Mouse (Mus musculus) frontal cortex, postnatal 36 days (tissue): ENCODE data around the gene Sertad1.

ENCODE experiments used
- DNase-seq, 2 experiments: peaks; one replicate each; pipeline ENCODE4 v3.0.0; 2022; ENCODE audit warnings: low spot score in 2 of 2

Sertad1 gene

DNA sequence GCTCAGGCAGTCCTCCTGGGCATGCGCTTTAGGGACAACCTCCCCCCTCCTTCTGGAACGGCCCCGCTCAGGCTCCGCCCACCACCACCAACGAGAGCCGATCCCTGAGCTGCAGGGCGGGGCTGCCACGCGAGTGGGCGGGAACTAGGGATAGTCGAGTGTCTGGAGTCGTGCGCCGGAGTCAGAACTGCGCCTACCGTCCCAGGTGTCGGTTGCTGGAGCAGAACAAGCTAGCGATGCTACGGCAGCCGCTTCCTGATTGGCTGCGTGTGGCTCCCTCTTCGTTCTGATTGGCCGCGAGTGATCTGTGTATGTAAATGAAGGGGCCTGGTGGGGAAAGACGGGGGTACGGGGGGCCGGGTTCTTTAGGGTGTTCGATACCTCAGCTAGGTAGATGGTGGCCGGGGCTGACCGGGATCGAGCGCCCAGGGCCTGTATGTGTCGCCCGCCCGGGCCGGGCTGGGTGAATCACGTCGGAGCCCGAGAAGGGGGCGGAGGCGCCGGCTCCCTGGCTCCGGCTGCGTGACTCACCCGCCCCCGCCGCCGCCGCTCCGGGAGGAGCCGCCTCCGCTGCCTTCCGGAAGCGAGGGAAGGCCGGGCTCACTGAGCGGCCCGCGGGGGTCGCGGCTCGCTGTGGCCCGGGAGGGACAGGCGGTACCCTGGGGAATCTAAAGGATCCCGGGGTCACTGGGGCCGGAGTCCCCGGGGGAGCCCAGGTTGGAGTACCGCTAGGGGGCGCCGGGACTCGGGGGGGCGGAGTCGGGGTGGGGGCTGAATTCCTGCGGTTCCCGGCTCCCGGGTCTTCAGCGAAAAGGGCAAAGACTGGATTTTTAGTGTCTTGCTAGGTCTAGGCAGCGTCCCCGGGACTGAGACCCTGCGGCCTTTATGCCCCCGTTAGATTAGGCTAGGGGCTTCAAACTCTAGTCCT is at the start of gene Sertad1:
Gene Sertad1, plus strand, starts transcription at position 141 of the 928 bp plus-strand sequence.
- peak; percentile 100 for DNase-seq

DNA sequence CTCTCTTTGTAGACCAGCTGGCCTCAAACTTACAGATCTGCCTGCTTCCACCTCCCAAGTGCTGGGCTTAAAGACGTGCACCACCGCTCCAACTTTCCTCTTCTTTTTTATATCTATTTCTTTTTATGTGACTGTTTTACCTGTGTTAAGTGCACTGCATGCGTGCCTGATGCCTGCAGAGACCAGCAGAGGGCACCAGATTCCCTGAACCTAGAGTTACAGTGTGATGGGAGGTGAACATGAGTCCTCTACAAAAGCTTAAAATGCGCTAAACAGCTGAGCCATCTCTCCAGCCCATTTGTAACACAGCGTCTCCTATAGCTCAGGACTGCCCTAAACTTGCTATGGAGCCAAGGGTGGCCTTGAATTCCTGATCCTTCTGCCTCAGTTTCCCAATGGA is 49.2 kb upstream of the Sertad1 start:
- no peak for DNase-seq

DNA sequence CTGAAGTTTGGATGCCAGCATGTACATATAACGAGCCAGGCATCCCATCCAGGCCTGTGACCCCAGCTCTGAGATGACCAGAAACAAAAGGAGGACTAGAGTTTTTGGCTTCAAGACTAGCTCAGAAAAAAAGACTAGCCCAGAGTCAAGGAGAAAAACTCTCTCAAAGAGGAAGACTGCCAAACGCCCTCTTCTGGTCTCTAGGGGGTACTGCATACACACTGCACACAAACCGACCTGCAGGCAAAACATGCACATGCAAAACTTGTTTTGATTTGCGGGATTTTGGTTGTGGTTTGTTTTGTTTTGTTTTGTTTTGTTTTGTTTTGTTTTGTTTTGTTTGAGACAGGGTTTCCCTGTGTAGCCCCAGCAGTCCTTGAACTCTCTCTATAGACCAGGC is 46.7 kb upstream of the Sertad1 start:
- no peak for DNase-seq

DNA sequence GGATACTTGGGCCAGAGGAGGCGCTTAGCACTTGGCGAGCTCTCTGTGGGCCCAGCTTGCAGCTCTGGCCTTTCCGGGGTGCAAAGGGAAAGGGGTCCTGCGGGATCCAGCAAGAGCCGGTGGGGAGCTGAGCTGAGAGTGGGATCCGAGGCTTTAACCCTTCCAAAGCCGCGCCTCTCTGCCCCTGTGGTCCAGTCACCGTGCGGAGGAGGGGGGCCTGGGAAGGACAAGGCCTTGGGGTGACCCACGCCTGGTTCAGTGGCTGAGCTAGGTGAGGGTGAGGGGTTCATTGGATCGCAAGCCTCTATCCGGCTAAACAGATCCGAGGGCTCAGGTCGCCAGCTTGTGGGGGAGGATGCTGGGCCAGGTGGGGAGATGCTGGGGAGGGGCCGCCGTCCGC is 40.7 kb upstream of the Sertad1 start:
- DNase-seq: peak in 1 of 2 experiments; percentile 12

DNA sequence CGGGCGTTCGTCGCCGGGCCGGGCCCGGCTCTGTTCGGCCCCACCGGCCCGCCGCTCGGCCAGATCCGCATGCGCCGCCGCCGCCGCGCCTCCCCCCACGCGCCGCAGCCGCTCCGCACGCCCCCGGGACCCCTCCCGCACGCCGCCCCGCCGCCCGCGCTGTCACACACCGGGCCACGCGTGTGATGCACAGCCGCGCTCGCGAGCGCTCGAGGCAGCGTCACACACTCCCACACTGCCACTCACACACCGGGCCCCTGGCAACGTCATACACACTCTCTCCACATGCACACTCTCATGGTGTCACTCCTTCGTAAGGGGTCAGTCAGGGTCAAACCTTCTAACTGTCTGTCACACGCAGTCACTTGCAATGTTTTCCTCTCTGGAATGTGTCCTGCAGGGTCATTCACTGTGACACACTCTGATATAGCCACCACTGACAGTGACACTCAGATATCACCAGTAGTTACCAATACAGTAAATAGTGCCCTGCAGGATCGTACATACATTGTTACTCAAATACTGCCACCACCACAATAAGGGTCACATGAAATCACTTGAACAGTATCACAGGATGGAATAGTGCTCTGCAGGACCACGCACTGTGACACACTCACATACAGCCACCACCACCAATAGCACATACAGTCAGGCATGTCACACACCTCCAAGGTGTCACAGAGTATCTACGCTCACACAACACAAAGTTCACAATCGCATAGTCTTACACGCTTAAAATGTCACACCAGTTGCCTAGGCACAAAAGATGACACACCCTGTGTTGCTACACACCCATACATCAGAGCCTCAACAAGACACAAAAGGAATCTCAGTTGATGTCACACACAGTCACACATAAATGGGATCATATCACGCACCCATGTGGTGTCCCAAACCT is 39.9 kb upstream of the Sertad1 start:
- DNase-seq: peak; percentile 58 to 78

DNA sequence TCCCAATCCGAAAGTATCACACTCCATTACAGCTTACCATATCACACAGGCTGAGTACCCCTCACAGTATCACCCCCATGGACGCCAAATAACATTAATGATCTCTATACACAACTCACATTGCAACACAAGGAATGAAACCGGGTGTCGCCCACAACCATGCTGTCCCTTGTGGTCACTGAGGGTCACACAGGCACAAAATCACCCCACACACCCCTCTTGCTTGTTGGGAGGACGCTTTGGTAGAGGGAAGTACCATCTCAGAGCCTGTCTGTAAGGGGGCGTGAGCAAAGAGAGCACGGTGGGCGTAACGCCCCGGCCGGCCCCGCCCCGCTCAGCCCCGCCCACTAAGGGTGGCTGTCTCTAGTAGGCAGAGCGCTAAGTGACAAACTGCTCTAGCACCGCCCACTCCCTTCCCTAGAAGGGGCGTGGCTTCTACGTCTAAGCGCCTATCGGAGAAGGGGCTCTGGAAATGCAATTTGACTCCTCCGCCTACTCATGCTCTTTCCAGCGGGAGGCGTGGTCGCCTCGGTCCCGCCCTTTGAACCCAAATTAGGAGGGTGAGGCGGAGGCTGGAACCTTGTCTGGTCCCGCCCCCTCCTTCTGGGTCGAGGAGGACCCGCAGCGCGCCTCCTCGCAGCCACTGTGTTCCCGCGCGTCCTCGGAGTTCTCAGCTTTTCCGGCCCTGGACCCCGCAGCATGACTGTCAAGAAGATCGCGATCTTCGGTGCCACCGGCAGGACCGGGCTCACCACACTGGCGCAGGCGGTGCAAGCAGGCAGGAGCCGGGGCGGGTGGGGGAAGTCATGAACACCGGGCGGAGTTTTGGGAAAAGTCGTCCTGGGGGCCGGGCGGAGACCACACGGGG is 39.1 kb upstream of the Sertad1 start, which contains the start of the genes Sptbn4 and Blvrb:
Gene Sptbn4, minus strand, starts transcription at position 268 of the 868 bp plus-strand sequence.
Gene Blvrb, plus strand, starts transcription at position 560 of the 868 bp plus-strand sequence.
- DNase-seq: peak; percentile 97 to 98

DNA sequence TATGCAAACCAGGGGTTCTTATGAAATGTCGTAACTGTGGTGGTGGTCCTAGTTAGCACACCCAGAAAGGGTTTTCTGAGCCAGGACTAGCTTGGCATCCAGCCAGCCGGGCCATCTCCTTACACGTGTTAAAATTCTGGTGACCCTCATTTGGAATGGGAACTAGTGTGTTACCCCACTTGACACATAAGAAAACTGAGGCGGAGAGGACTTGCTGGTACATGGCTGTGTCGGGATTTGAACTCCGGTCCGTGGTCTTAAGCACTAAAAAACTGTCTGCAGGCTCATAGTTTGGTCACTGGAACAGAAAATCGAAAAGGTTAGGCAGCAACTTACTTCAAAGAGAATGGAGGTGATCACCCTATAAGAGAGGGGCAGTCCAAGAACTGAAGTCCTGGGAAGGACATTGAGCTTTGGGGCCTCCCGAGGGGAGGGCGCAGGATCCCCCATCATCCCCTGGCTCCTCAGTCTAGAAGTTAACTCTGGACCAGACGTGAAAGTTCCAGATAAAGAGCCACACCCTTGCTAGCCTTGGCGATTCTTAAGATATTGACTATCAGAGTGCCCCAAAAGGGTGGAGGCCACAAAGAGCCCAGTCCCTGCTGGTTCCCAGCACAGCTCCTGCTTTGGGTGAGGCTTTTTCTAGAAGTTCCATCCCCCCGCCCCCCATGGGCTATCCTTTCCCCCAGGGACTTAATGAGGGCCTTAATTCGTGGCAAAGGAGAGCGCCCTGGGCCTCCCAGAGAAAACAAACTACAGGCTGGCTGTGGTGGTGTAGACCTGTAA is 38.1 kb upstream of the Sertad1 start:
- DNase-seq: peak in 1 of 2 experiments; percentile 22

DNA sequence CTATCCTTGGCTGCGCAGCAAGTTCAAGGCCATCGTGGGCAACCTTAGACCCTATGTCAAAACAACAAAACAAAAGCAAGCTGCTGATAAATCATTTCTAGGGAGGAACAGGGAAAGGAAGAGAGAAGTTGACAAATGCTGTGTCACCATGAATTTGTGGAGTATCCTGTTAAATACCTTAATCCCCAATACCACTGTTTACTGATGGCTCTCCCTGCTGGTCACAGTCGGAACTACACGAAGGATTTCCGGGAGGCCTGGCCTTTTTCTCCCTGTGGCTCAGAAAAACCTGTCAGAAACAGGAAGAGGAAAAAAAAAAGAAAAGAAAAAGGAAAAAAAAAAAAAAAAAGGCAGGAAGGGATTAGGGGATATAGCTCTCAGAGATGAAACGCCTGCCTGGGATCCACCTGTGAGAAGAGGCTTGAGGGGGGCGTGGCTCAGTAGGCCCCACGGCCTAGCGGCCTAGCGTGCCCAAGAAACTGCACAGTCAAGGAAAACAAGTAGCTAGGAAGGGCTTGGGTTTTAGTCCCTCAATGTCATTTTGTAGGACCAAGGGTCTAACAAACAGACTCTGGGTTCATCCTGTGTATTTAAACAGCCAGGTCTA is 37.4 kb upstream of the Sertad1 start:
- DNase-seq: peak; percentile 48 to 67

DNA sequence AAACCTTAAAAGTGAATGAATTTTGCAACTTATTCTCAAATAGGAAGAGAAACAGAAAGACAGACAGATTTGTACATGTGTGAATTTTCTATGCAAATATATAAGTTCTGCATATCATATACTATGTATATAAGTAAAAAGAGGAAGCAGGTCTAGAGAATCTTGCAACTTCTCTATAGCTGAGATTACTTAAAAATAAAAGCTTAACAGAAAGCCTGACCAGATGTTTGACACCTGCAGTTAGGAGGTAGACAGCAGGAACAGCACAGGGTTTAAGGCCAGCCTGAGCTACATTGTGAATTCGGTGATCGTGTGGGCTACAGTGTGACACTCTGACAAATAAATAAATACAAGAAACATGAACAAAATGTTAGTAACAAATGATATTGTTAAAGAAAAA is 35.4 kb upstream of the Sertad1 start:
- no peak for DNase-seq

DNA sequence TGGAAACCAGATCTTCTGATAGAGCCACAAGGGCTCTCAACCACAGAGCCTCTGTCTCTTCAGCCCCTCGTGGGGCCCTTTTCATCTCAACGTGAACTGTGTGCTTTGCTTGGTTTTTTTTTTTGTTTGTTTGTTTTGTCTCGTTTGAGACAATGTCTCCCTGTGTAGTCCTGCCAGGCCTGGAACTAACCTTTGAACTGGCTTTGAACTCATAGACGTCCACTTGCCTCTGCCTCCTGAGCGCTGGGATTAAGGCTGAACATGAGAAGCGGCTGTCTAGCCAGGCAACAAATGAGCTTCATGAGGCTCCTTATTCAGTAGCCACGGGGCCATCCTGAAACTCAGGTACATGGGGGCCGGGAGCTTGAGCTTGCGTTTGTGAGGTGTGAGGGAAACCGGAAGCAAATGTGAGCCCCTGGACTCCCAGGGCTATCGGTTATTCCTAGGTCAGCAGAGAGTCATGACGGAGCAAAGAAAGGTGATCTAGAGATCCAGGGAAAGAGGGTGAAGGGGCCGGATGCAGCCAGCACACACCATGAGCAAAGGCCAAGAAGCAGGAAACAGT is 34.4 kb upstream of the Sertad1 start:
- DNase-seq: no peak

DNA sequence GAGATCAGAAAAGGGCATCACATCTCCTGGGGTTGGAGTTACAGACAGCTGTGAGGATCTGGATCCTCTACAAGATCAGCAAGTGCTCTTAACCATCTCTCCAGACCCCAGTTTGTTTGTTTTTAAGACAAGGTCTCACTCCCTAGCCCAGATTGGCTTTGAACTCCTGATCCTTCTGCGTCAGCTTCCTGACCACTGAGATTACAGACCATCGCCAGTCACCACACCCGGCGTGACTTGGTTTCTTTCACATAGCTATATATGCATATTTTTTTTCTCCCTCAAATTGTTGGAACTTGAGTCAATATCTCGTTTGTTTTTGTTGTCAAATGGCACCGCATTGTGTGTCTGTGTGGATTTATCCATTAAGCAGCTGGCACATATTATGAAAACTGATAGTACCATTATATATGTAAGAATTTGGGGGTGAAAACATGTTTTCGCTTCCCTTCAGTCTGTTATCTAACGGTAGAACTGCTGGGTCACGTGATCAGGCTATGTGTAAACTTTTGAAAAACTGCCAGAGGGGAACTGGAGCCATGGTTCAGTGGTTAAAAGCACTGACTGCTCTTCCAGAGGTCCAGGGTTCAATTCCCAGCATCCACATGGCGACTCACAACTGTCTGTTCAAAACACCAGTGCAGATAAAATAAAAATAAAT is 32.1 kb upstream of the Sertad1 start:
- DNase-seq: no peak

DNA sequence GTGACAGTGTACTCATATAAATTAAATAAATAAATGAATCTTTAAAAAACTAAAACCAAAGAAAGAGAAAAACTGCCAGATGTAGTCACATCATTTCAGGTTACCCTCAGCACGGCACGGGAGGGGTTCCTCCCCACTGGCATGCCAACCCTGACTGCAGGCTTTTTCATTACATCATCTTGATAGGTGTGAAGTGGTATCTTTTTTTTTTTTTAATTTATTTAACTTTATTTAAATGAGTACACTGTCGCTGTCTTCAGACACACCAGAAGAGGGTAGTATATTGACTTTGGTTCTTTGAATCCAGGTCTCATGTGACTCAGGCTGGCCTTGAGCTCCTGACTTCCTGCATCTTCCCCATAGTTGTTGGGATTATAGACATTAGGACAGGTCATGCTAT is 31.4 kb upstream of the Sertad1 start:
- DNase-seq: no peak

DNA sequence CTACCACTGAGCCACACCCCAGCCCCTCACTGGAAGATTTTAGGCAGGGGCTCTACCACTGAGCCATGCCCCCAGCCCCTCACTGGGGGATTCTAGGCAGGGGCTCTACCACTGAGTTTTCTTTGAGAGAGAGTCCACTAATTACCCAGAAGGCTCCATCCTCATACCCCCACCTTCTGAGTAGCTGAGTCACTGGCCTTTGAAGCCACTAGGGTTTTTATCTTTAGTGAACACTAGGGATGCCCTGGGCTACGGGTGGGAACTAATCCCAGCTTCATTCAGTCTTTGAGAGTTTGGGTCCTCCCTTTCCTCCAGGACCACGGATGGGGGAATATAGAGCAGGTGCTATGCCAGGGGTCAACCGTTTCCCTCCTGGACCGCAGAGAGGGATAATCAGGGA is 28.1 kb upstream of the Sertad1 start:
- no peak for DNase-seq

DNA sequence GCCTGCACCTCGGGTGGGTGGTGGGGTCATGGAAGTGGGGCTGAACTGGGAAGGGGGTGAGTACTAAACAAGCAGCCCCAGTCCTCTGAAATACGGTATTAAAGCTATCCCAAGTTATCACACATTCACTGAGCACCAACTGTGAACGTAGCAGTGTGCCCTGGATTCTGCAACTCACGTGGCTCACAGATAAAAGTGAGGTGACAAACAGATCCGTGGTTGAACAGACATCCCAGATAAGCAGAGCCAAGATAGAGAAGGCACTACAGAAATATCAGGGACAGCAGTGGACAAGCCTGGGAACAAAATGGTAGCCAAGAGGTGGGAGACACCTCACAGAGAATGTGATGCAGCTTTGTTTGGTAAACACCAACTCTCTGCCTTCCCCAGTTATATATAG is 27.1 kb upstream of the Sertad1 start:
- DNase-seq: no peak

DNA sequence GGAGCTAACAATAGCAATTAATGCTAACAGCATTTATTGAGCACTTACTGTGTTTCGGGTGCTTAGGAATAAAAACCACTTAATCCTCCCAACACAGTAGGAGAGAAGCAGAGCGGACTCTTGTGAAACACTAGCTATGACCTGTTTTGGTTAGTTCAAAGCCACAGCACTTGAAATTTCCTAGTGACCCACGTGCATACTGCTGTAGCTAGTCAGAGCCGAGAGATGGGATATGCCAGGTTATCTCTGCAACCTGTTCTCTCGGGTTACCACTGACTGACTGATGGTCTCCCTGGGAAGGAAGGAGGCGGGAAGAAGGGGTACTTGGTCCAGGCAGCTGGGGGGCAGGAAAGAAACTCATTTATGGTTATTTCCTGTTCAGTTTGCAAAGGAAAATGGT is 26.2 kb upstream of the Sertad1 start:
- DNase-seq: no peak

DNA sequence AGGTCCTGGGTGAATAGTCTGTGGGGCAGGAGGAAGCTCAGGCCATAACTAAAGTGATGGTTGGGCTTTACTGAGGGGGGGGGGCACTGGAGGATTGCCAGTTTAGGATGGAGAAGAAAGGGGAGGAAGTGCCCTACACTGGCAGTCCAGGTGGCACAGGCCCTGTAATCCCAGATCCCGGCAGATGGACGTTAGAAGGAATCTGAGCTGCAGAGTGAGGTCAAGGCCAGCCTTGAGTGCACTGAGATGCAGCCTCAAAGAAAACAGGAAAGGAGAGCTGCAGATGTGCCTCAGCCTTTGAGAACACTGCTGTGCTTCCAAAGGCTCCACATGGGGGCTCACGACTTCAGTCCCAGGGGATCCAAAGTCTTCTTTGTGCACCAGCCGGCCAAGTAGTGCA is 19.1 kb upstream of the Sertad1 start:
- no peak for DNase-seq

DNA sequence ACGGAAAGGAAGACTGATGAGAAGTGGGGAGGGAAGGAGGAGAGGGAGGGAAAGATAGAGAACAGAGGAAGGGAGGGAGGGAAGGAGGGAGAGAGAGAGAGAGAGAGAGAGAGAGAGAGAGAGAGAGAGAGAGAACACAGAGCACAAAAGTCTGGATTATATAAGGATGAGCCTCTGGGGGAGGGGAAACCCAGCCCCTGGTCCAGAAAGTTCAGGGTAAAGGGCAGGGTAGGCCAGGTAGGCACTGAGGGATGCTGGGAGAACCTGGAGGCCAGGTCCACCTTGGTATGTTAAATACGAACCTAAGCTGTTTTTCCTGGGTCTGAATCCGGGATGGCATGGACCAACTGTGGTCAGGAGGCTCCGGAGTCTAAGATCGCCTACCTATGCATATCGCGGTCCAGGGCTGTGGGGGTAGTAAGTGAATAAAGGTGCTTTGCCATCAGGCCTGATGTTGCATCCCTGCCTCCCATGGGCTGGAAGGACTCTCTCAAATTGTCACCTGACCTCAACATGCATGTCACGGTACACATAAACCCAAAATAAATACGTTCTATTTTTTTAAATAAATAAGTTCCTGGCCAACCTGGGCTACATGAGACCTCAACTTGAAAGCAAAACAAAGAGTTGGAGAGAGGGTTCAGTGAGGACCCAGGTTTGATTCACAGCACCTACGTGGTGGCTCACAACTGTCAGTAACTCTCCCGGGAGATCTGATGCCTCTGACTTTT is 15.2 kb upstream of the Sertad1 start:
- no peak for DNase-seq

DNA sequence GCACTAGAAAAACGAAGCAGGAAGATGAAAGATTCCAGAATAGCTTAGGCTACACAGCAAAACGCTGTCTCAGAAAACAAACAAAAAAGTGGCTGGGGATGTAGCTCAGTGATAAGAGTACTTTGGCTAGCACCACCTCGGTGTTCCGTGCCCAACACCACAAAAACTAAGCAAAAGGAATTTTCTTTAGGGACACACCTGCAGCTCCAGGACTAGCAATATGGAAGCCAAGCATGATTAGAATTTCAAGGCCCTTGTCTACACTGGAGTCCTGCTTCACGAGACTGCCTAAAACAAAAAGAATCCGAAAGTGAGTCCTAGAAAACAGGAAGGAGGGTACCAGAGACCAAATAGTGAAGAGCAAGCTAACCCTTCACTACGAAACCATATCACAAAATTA is 14.1 kb upstream of the Sertad1 start:
- DNase-seq: no peak
